Mouse (Mus musculus): ENCODE measurements around the gene Ceacam16. TPM values are rescaled to one million over a fixed set of nuclear protein-coding genes. Genes with fewer than 3 reads are reported as not detected.
A peak's percentile ranks its signal among the peaks of the same experiment; 100 is the strongest.

The Ceacam16 gene
- total and polyA plus RNA-seq, 3 experiments: 1.1 to 7.7 (median 3.2) TPM

DNA sequence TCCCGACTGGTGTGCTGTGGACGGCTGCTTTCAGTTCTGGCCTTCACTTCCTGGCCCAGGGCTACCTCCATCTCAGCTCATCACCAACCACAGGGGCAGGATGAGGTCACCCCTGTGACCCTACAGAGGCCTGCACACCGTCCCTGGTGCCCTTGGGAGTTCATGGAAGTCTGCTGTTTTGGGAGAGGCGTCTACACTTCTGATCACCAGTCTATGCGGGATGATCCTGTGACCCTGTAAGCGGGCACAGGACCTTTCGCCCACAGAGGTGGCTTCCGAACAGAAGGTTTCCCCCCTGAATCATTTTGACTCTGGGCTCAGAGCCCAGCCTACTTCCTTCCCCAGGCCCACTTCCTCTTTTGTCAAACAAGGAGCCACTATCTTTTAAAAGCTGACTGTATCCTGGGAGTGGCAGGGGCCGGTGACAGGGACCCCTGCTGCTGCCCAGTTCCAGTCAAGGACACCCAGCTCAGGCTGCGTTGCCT is 10.1 kb upstream of the Ceacam16 start (continued):
- TF ChIP-seq ZNF384 (IDR thresholded peaks at IDR 0.05; ENCODE audit: low read depth, low read length): no peak
- TF ChIP-seq JUND (conservative IDR thresholded peaks at IDR 0.05; ENCODE audit: low read depth, low read length): no peak; the same call in 1 of the 2 replicates
- TF ChIP-seq IRF4 (IDR thresholded peaks at IDR 0.05; ENCODE audit: low read depth, low read length): peak; percentile 95
- peak; percentile 75; the same call in 1 of the 2 replicates for TF ChIP-seq MEF2A (IDR thresholded peaks at IDR 0.05; ENCODE audit: borderline replicate concordance, low read depth, low read length)
- TF ChIP-seq KAT2A (IDR thresholded peaks at IDR 0.05; ENCODE audit: insufficient replicate concordance, low read length): 0 out of 2 replicates have a peak, but pooled peaks have one; percentile 46
- no peak; the same call in 1 of the 2 replicates for TF ChIP-seq RCOR1 (conservative IDR thresholded peaks at IDR 0.05; ENCODE audit: low read depth, low read length)
- TF ChIP-seq CHD1 (IDR thresholded peaks at IDR 0.05; ENCODE audit: low read depth, low read length): peak; percentile 49; the same call in 1 of the 2 replicates
- TF ChIP-seq MXI1 (IDR thresholded peaks at IDR 0.05; ENCODE audit: low read depth, low read length): 0 out of 2 replicates have a peak, but pooled peaks have one; percentile 21
- no peak for TF ChIP-seq ZKSCAN1 (IDR thresholded peaks at IDR 0.05; ENCODE audit: borderline replicate concordance, low read depth, low read length)
- TF ChIP-seq BHLHE40 (IDR thresholded peaks at IDR 0.05; ENCODE audit: low read depth, low read length): peak; percentile 63
- TF ChIP-seq POLR2A (IDR thresholded peaks at IDR 0.05; ENCODE audit: low read depth, low read length): peak; percentile 86
- TF ChIP-seq USF1 (IDR thresholded peaks at IDR 0.05; ENCODE audit: low read depth, low read length): no peak
- TF ChIP-seq NELFE (IDR thresholded peaks at IDR 0.05; ENCODE audit: low read depth, low read length): peak; percentile 85
- TF ChIP-seq TBP (conservative IDR thresholded peaks at IDR 0.05; ENCODE audit: low read depth, low read length): peak; percentile 80

DNA sequence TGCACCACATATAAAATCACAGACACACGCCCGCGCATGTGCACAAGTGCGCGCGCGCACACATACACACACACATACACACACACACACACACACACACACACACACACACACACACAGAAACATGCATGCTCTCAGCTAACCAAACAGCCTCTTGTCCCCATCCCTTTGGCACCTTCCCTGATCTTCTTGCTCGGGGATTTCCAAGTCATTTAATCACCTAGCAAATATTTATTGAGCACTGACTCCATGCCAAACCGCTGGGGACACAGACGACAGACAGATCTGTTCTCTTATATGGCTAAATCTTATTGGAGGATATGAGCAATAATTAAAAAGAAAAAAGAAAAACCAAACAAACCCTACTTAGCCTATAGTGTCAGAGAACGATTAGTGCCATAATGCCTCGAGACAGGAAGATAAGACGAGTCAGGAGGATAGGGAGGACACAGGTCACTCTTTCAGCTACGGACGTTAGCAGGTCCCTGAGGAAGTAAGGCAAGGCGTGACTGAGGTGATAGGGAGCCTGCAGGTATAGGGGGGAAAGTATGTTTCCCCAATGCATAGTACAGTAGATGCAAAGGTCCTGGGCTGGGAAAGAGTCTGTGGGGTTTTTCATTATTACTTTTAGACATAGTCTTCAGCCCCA is 6.8 kb upstream of the Ceacam16 start:
- Histone ChIP-seq H3K9ac (ENCODE audit: insufficient read depth, low read depth) (no peak overlapping the region), H3K36me3 (replicated peaks in 1 of 2; ENCODE audit: control insufficient read depth in 1 of 2, insufficient read depth in 1 of 2, low read length in 1 of 2) (peaks cover 0 to 31% of the 10 kb centered on the region in 2 experiments), H3K9me3 (replicated peaks; ENCODE audit: low read length) (no peaks in the 10 kb centered on the region), H3K27me3 (replicated peaks) (no peaks in the 10 kb centered on the region), H3K79me2 (replicated peaks; ENCODE audit: control insufficient read depth, extremely low read depth, insufficient read depth, poor library complexity, severe bottlenecking) (no peaks in the 10 kb centered on the region), H3K4me1 (ENCODE audit: control insufficient read depth in 1 of 2, insufficient read depth in 2 of 2) (peaks cover 14 to 59% of the 10 kb centered on the region in 2 experiments), H3K27ac (ENCODE audit: insufficient read depth, low read depth) (no peak overlapping the region), H3K4me3 (replicated peaks in 1 of 3; ENCODE audit: low read depth in 2 of 3, low read length in 2 of 3, poor library complexity in 1 of 3) (no peak overlapping the region), H3K4me2 (ENCODE audit: insufficient read depth, low read depth, poor library complexity, severe bottlenecking) (no peak overlapping the region)
- no peak for TF ChIP-seq E2F4 (IDR thresholded peaks at IDR 0.05; ENCODE audit: insufficient replicate concordance, low read depth, low read length)
- TF ChIP-seq ZKSCAN1 (IDR thresholded peaks at IDR 0.05; ENCODE audit: borderline replicate concordance, low read depth, low read length): no peak
- TF ChIP-seq ELF1 (IDR thresholded peaks at IDR 0.05; ENCODE audit: low read depth, low read length): no peak
- TF ChIP-seq EP300 (IDR thresholded peaks at IDR 0.05; ENCODE audit: low read length): no peak
- no peak for TF ChIP-seq POLR2AphosphoS2 (IDR thresholded peaks at IDR 0.05; ENCODE audit: low read depth, low read length)
- TF ChIP-seq CHD2 (IDR thresholded peaks at IDR 0.05; ENCODE audit: low read length): no peak
- DNase-seq (ENCODE audit: extremely low read depth): no peak
- dilution Hi-C loops (cut with MboI; ENCODE audit: extremely low pct_ligation_motif_present, extremely low pct_unique_long_range_greater_than_20kb, low sequenced_read_pairs) (no loop called here), in situ Hi-C loops (cut with MboI; ENCODE audit: low pct_ligation_motif_present, low pct_unique_long_range_greater_than_20kb, low sequenced_read_pairs) (loop anchor here (25.0 kb wide), 1 partner anchor 456 kb away; the partner anchor contains the start of genes Ckm and Klc3)
